Mouse (Mus musculus) neural tube, embryonic 11.5 days (tissue): ENCODE results near the gene Gsdma3. TPM values are rescaled to one million over a fixed set of nuclear protein-coding genes. Genes with fewer than 3 reads are reported as not detected.

ENCODE experiments used
- ATAC-seq: fragments of 200-750 bp; cut with Nextera tagmentation; 2 replicates; pipeline ENCODE4 v1.8.0; 2017; ENCODE audit warnings: moderate number of reproducible peaks, mild to moderate bottlenecking, moderate TSS enrichment, moderate library complexity; ENCODE audit not compliant: insufficient read depth, low FRiP score, low TSS enrichment
- DNase-seq: peaks from one replicate; pipeline ENCODE4 v3.0.0-alpha.2; 2015; ENCODE audit warnings: low spot score
- H3K27ac ChIP-seq: fragments of 300-500 bp; sonication (generic); 2 replicates; pipeline ENCODE4 v1.5.1; 2014; ENCODE audit warnings: low read depth, mild to moderate bottlenecking, low read length
- H3K27me3 ChIP-seq: fragments of 300-500 bp; sonication (generic); 2 replicates; pipeline ENCODE4 v1.6.1; 2014; ENCODE audit warnings: mild to moderate bottlenecking, low read length, mixed read lengths; ENCODE audit not compliant: control insufficient read depth, insufficient read depth
- H3K36me3 ChIP-seq: fragments of 300-500 bp; sonication (generic); 2 replicates; pipeline ENCODE4 v1.6.1; 2014; ENCODE audit warnings: mild to moderate bottlenecking, low read length, moderate library complexity, mixed read lengths; ENCODE audit not compliant: control insufficient read depth, insufficient read depth
- H3K4me1 ChIP-seq: fragments of 300-500 bp; sonication (generic); 2 replicates; pipeline ENCODE4 v1.6.1; 2014; ENCODE audit warnings: low read length, mixed read lengths; ENCODE audit not compliant: control insufficient read depth, insufficient read depth
- H3K4me2 ChIP-seq: fragments of 300-500 bp; sonication (generic); 2 replicates; pipeline ENCODE4 v1.6.1; 2014; ENCODE audit warnings: low read depth, mild to moderate bottlenecking, moderate library complexity
- H3K4me3 ChIP-seq: fragments of 300-500 bp; sonication (generic); 2 replicates; pipeline ENCODE4 v1.5.1; 2014; ENCODE audit warnings: low read depth, low read length
- H3K9ac ChIP-seq: fragments of 300-500 bp; sonication (generic); 2 replicates; pipeline ENCODE4 v1.6.1; 2014; ENCODE audit warnings: mild to moderate bottlenecking, low read length
- H3K9me3 ChIP-seq: fragments of 300-500 bp; sonication (generic); 2 replicates; pipeline ENCODE4 v1.6.1; 2016; ENCODE audit warnings: low read length; ENCODE audit not compliant: control insufficient read depth
- WGBS: fragments of 180-500 bp; shearing (Covaris S2); extraction: QIAGEN DNeasy Blood & Tissue Kit; methylation state at CpG from one replicate; pipeline ENCODE4 v1.1.7; 2014; 5-methylcytosine and 5-hydroxymethylcytosine counted together
- polyA plus RNA-seq: library from polyadenylated mRNA; unstranded; fragments of >200 nt; fragmentation: Nextera tagmentation; extraction: Ambion mirVana; gene quantifications from 2 replicates; pipeline ENCODE4 v1.2.1, GENCODE M21; 2014

Gsdma3 gene
- polyA plus RNA-seq, 1 experiment from 2014 or later: not detected

- 77% methylated on average over 19 of the region's 19 CpGs for WGBS
- Histone ChIP-seq H3K4me1 (peaks cover 17% of the 10 kb centered on the region), H3K36me3 (no peaks in the 10 kb centered on the region), H3K9me3 (no peaks in the 10 kb centered on the region), H3K9ac (no peak overlapping the region), H3K27me3 (no peaks in the 10 kb centered on the region), H3K27ac (no peak overlapping the region), H3K4me3 (no peak overlapping the region), H3K4me2 (no peak overlapping the region)
- ATAC-seq (no peak), DNase-seq (no peak)
Observed at GRCm38 (mm10) chr11:98590548-98591445, 35.4 kb upstream of the Gsdma3 start.

- Histone ChIP-seq H3K4me1 (no peaks in the 10 kb centered on the region), H3K9me3 (no peaks in the 10 kb centered on the region), H3K4me2 (no peak overlapping the region), H3K9ac (no peak overlapping the region), H3K4me3 (no peak overlapping the region), H3K36me3 (no peaks in the 10 kb centered on the region), H3K27me3 (peaks cover 7% of the 10 kb centered on the region; the same call in 1 of the 2 replicates), H3K27ac (no peak overlapping the region)
- DNase-seq: no peak
- no peak for ATAC-seq
- 74% methylated on average over 6 of the region's 6 CpGs for WGBS
Observed at GRCm38 (mm10) chr11:98595021-98595420, 31.1 kb upstream of the Gsdma3 start.

GRCm38 (mm10) chr11:98595473-98595872, 30.7 kb upstream of the Gsdma3 start:
- Histone ChIP-seq H3K4me1 (no peaks in the 10 kb centered on the region), H3K4me3 (no peak overlapping the region), H3K9me3 (no peaks in the 10 kb centered on the region), H3K36me3 (no peaks in the 10 kb centered on the region), H3K4me2 (no peak overlapping the region), H3K27ac (no peak overlapping the region), H3K27me3 (peaks cover 7% of the 10 kb centered on the region; the same call in 1 of the 2 replicates), H3K9ac (no peak overlapping the region)
- ATAC-seq: no peak
- WGBS: 81% methylated on average over 10 of the region's 10 CpGs
- no peak for DNase-seq

GRCm38 (mm10) chr11:98595955-98596354, 30.2 kb upstream of the Gsdma3 start:
- H3K27me3 ChIP-seq: peaks cover 7% of the 10 kb centered on the region; the same call in 1 of the 2 replicates
- no peak overlapping the region for H3K4me3 ChIP-seq
- ATAC-seq: no peak
- no peaks in the 10 kb centered on the region for H3K9me3 ChIP-seq
- H3K4me2 ChIP-seq: no peak overlapping the region
- no peaks in the 10 kb centered on the region for H3K4me1 ChIP-seq
- WGBS: 74% methylated on average over 3 of the region's 3 CpGs
- no peaks in the 10 kb centered on the region for H3K36me3 ChIP-seq
- no peak overlapping the region for H3K9ac ChIP-seq
- no peak overlapping the region for H3K27ac ChIP-seq
- DNase-seq: no peak

- peak; percentile 63 for DNase-seq
- Histone ChIP-seq H3K36me3 (no peaks in the 10 kb centered on the region), H3K9me3 (no peaks in the 10 kb centered on the region), H3K4me1 (peaks cover 2% of the 10 kb centered on the region; the same call in 1 of the 2 replicates), H3K4me3 (no peak overlapping the region), H3K4me2 (no peak overlapping the region), H3K27ac (no peak overlapping the region), H3K27me3 (peaks cover 7% of the 10 kb centered on the region; the same call in 1 of the 2 replicates), H3K9ac (no peak overlapping the region)
- ATAC-seq: no peak
- 41% methylated on average over 6 of the region's 6 CpGs for WGBS
Observed at GRCm38 (mm10) chr11:98597363-98597762, 28.8 kb upstream of the Gsdma3 start.

GRCm38 (mm10) chr11:98597991-98598390, 28.2 kb upstream of the Gsdma3 start, which contains the start of gene Lrrc3c:
Lrrc3c (plus strand) TSS chr11:98598291.
- no peaks in the 10 kb centered on the region for H3K36me3 ChIP-seq
- DNase-seq: no peak
- H3K27me3 ChIP-seq: peaks cover 7% of the 10 kb centered on the region; the same call in 1 of the 2 replicates
- H3K4me1 ChIP-seq: peaks cover 2% of the 10 kb centered on the region; the same call in 1 of the 2 replicates
- no peak within 1 kb of the TSS for H3K4me2 ChIP-seq
- no peak within 1 kb of the TSS for H3K27ac ChIP-seq
- H3K9me3 ChIP-seq: no peaks in the 10 kb centered on the region
- 84% methylated on average over 8 of the region's 8 CpGs for WGBS
- H3K4me3 ChIP-seq: no peak within 1 kb of the TSS
- no peak within 1 kb of the TSS for H3K9ac ChIP-seq
- no peak for ATAC-seq

GRCm38 (mm10) chr11:98598851-98599290, 27.3 kb upstream of the Gsdma3 start:
- no peaks in the 10 kb centered on the region for H3K36me3 ChIP-seq
- peaks cover 2% of the 10 kb centered on the region; the same call in 1 of the 2 replicates for H3K4me1 ChIP-seq
- no peak for DNase-seq
- no peak overlapping the region for H3K4me2 ChIP-seq
- WGBS: 68% methylated on average over 18 of the region's 18 CpGs
- H3K27ac ChIP-seq: no peak overlapping the region
- H3K27me3 ChIP-seq: peaks cover 7% of the 10 kb centered on the region; the same call in 1 of the 2 replicates
- no peak for ATAC-seq
- no peaks in the 10 kb centered on the region for H3K9me3 ChIP-seq
- no peak overlapping the region for H3K4me3 ChIP-seq
- H3K9ac ChIP-seq: no peak overlapping the region

- no peak for ATAC-seq
Observed at GRCm38 (mm10) chr11:98599291-98599690, 26.9 kb upstream of the Gsdma3 start.

More at GRCm38 (mm10) chr11:98599291-98599690, 26.9 kb upstream of the Gsdma3 start:
- Histone ChIP-seq H3K4me2 (no peak overlapping the region), H3K27me3 (peaks cover 7% of the 10 kb centered on the region; the same call in 1 of the 2 replicates), H3K36me3 (no peaks in the 10 kb centered on the region), H3K4me3 (no peak overlapping the region), H3K4me1 (peaks cover 2% of the 10 kb centered on the region; the same call in 1 of the 2 replicates), H3K9me3 (no peaks in the 10 kb centered on the region), H3K27ac (no peak overlapping the region), H3K9ac (no peak overlapping the region)
- 44% methylated on average over 18 of the region's 18 CpGs for WGBS
- no peak for DNase-seq
